Mouse (Mus musculus) retina, embryonic 14.5 days (tissue): ENCODE measurements at regions not wholly inside any gene's neighbourhood (a gene's known extent, or its start where the extent isn't known, plus 50 kb on each side); places are given as distances from the start of the nearest gene placed in this dataset.

Experiments
- DNase-seq: peaks from one replicate; pipeline ENCODE4 v3.0.0-alpha.2; 2015; ENCODE audit warnings: low spot score

DNA sequence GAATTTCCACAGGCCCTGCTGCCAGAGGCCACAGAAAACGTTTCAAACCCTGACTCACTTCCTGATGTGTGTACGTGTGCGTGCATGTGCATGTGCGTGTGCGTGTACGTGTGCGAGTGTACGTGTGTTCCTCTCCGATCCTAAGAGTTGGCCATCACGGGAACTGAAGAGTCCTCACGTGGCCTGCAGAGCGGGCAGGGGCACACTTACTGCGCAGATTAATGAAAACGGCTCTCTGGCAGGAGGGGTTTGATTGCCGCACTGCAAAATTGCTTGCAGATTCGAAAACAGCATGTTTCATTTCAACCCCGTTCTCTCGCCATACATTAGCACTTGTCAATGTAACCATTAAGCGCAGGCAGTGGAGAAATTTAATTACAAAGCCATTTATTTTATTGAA, 135.0 kb upstream of the Six2 start:
- DNase-seq, result no peak

DNA sequence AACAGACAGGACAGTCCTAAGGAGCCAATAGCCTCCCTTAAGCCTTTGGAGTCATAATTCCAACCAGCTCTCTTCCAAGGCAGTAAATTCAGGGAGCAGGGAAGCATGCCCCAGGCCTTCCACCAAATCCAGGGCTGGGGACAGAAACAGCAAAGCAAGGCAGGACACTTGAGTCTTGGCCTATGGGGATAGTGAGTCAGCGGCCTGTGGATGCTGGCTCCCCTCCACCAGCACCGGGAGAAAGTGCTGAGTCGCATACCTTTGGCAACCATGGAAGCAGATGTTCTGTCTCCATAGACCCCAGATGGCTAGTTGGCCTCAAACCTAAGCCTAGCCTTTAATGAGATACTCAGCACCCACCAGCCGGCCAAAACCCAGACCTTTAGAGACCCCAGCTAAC, 133.8 kb upstream of the Six2 start:
- DNase-seq, result no peak

GRCm38 (mm10) chr17:85818098-85818855, 130.2 kb upstream of the Six2 start:
- no peak for DNase-seq

- no peak for DNase-seq
These were observed 128.4 kb upstream of the Six2 start for GRCm38 (mm10) chr17:85816521-85816920.

DNA sequence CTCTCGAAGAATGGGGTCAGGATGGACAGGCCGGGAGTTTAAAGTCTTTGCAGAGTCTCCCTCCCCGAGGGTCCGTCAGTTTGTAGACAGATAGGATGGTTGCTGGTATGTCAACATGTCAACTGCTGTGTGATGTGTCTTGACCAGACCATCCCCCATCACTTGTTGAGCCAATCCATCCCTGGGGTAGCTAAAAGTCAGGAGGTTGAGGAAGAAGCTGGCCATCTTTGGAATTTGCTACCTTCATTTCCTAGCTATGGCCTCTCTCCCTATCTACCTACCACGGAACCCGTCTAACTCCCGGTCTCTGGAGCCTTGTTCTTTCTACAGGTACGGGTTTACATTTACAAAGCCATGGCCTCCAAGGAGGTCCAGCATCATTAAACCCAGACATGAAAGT, 128.0 kb upstream of the Six2 start:
- no peak for DNase-seq

DNA sequence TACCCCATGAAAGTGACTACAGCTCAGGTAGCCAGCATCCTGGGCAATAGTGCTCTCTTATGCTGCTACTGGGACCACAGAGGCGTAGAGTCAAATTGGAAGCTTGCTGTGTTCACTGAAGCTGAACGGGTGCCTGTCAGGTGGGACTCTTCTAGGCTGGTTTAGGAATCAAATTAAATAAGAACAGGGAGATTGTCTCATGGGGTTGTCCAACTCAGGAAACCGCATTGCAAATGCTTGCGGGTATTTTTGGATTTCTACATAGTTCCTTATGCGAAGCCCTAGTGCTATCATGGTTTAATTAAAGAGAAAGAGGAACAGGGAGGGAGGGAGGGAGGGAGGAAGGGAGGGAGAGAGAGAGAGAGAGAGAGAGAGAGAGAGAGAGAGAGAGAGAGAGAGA, 120.5 kb upstream of the Six2 start:
- DNase-seq, result no peak

DNA sequence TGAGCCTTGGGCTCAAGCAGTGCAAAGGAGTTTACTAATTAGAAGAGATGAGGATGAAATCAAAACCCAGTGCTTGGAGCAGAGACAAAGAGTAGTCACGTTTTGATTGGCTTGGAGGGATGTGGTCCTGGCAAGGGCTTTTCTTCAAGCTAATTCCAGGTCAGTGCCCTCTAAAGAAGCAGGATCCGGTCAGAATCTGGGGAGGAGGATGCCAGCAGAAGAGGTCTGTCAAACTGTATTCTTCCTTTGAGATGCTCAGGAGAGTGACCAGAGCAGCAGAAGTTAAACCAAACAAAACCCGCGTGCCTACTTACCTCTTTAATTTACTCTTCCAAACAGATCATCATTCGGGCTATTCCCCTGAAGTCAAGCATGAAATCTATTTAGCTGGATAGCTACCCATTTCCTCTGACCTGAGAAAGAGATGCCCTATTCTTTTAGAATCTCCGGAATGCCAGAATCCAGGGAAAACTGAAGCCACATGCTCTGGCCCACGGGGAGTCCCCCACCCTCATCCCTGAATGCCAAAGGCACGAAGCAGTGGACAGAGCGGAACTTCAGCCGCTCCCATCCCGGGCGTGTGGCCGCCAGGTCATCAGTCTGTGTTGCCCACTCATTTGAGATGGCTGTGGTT, 117.8 kb upstream of the Six2 start:
- peak; percentile 57 for DNase-seq

- DNase-seq, result no peak
These were observed 116.6 kb upstream of the Six2 start for GRCm38 (mm10) chr17:85804631-85805030.

- DNase-seq, result no peak
These were observed 113.7 kb upstream of the Six2 start for GRCm38 (mm10) chr17:85801734-85802133.

- DNase-seq, result no peak
These were observed 113.1 kb upstream of the Six2 start for GRCm38 (mm10) chr17:85801079-85801605.

GRCm38 (mm10) chr17:85800357-85801078, 112.4 kb upstream of the Six2 start:
- DNase-seq, result peak; percentile 37

- DNase-seq, result peak; percentile 53
These were observed 111.8 kb upstream of the Six2 start for GRCm38 (mm10) chr17:85799865-85800356.

DNA sequence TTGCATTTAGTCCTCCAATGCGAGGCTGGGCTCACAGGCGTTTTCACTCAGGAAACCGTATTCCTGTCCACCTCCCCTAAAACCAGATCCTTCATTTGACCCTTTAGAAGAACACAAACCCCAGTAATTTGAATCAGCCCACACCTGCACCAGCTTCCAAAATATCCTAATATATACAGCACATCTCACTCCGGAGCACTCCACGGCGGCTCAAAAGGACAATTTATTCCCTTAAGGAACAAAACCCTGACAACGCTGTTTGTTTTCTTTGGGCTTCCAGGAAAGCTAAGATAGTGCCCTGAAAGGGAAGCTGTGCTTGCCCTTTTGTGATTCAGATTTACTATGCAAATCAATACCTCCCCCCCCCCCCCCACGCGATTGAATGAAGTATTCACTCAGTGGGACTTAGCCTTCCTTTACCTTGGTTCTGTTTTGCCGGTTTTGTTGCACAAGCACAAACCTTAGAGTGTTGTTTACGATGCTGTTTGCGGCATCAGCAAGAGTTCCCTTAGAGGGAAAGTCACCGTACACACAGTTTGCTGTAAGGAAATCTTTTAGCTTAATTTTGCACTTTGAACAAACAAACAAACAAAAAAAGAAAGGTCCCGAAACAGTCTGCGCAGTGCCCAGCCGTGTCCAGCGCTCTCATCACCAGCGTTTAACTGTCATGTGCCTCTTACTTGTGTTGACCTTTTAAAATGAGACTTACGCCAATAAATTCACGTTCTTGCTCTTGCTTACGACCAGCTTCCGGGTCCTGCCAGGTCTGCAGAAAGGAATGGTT, 111.2 kb upstream of the Six2 start:
- DNase-seq, result peak; percentile 36

GRCm38 (mm10) chr17:85797755-85798154, 109.7 kb upstream of the Six2 start:
- DNase-seq, result no peak

DNA sequence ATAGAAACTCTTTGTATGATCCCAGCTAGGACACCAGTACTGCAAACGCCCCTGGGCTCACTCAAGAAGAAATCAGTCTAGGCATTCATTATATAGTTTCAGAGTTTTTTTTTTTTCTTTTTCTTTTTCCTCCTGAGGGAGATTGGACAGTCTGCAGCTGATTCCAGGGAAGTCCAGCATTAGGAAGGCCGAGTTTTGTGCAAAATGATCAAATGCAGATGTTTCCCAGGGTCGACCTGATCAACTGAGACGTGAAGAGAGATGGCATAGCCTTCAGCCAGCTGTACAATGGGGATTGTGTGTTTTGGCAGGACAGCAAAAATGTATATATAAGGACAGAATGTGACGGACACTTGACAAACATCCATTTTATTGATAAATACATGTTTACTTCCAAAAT, 107.7 kb upstream of the Six2 start:
- DNase-seq, result no peak

GRCm38 (mm10) chr17:85785625-85786294, 97.7 kb upstream of the Six2 start:
- DNase-seq, result no peak

- DNase-seq, result no peak
These were observed 92.4 kb upstream of the Six2 start for GRCm38 (mm10) chr17:85780477-85780876.

GRCm38 (mm10) chr17:85776876-85777275, 88.8 kb upstream of the Six2 start:
- DNase-seq, result no peak

- DNase-seq, result no peak
These were observed 80.3 kb upstream of the Six2 start for GRCm38 (mm10) chr17:85768341-85768740.

- peak; percentile 25 for DNase-seq
These were observed 79.3 kb upstream of the Six2 start for GRCm38 (mm10) chr17:85767201-85767862.

DNA sequence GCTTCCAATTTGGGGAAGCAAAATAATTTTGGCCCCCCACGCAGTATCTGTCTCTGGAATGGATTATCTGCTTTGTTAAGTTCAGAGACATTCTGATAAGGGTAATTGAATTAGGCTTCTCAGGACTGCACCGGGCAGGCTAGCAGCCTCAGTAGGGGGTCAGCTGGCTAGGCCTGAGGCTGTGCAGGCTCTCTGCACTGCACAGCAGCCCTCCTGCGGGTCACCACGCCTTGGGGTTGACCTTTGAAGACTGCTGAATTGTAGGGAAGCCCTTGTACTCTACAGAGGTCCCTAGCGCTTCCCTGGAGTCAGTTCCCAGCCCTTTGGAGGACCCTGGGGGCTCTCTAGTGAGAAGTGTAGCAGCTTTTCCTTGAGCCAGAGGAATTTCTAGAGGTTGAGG, 78.5 kb upstream of the Six2 start:
- peak; percentile 44 for DNase-seq
